Mouse (Mus musculus) stomach, postnatal 0 days (tissue): ENCODE measurements around the gene Lamp1. TPM values are rescaled to one million over a fixed set of nuclear protein-coding genes. Genes with fewer than 3 reads are reported as not detected.

Experiments
- ATAC-seq: fragments of 200-750 bp; cut with Nextera tagmentation; 2 replicates; pipeline ENCODE4 v1.8.0; 2017; ENCODE audit not compliant: low FRiP score, low TSS enrichment
- DNase-seq: peaks from one replicate; pipeline ENCODE4 v3.0.0-alpha.2; 2016; ENCODE audit warnings: low spot score
- H3K27ac ChIP-seq: fragments of 300-500 bp; sonication (generic); replicated peaks from 2 replicates; pipeline ENCODE4 v1.5.1; 2014; ENCODE audit warnings: mild to moderate bottlenecking, control low read depth
- H3K27me3 ChIP-seq: fragments of 300-500 bp; sonication (generic); 2 replicates; pipeline ENCODE4 v1.6.1; 2014; ENCODE audit warnings: low read length; ENCODE audit not compliant: control insufficient read depth, insufficient read depth
- H3K36me3 ChIP-seq: fragments of 300-500 bp; sonication (generic); 2 replicates; pipeline ENCODE4 v1.6.1; 2014; ENCODE audit warnings: low read length, mixed read lengths; ENCODE audit not compliant: control insufficient read depth, insufficient read depth
- H3K4me1 ChIP-seq: fragments of 300-500 bp; sonication (generic); replicated peaks from 2 replicates; pipeline ENCODE4 v1.6.1; 2014; ENCODE audit warnings: antibody characterized with exemption; ENCODE audit not compliant: control insufficient read depth, insufficient read depth
- H3K4me2 ChIP-seq: fragments of 300-500 bp; sonication (generic); replicated peaks from 2 replicates; pipeline ENCODE4 v1.6.1; 2014; ENCODE audit warnings: low read depth, mild to moderate bottlenecking, control low read depth, moderate library complexity
- H3K4me3 ChIP-seq: fragments of 300-500 bp; sonication (generic); 2 replicates; pipeline ENCODE4 v1.5.1; 2014; ENCODE audit warnings: low read depth, low read length, control low read depth
- H3K9ac ChIP-seq: fragments of 300-500 bp; sonication (generic); 2 replicates; pipeline ENCODE4 v1.6.1; 2014; ENCODE audit warnings: mild to moderate bottlenecking, low read length, control low read depth, mixed read lengths
- H3K9me3 ChIP-seq: fragments of 300-500 bp; sonication (generic); 2 replicates; pipeline ENCODE4 v1.6.1; 2016; ENCODE audit warnings: low read length; ENCODE audit not compliant: control insufficient read depth
- CTCF ChIP-seq: IDR thresholded peaks from 2 replicates; pipeline ENCODE4 v1.5.1; 2016; ENCODE audit warnings: antibody characterized with exemption, low read depth, mild to moderate bottlenecking, moderate library complexity
- EP300 ChIP-seq: optimal IDR thresholded peaks from 2 replicates; pipeline ENCODE3; 2016; ENCODE audit warnings: antibody characterized with exemption
- whole genome bisulfite sequencing: fragments of 180-500 bp; shearing (Covaris S2); extraction: QIAGEN DNeasy Blood & Tissue Kit; methylation state at CpG from one replicate; pipeline ENCODE4 v1.1.7; 2014; 5-methylcytosine and 5-hydroxymethylcytosine counted together
- polyA plus RNA-seq: library from polyadenylated mRNA; unstranded; fragments of >200 nt; fragmentation: Nextera tagmentation; extraction: Ambion mirVana; gene quantifications from 2 replicates; pipeline ENCODE4 v1.2.1, GENCODE M21; 2015

Lamp1 gene
- polyA plus RNA-seq, 1 experiment from 2014 or later, result 260 TPM

GRCm38 (mm10) chr8:13203472-13203871 is 44.5 kb downstream of the Lamp1 start:
- Histone ChIP-seq H3K4me1 (no peaks in the 10 kb centered on the region; the same call in 1 of the 2 replicates), H3K27ac (0 out of 2 replicates have a peak overlapping the region, but pooled peaks have one; percentile 13), H3K9me3 (no peaks in the 10 kb centered on the region), H3K36me3 (no peaks in the 10 kb centered on the region), H3K4me3 (no peak overlapping the region), H3K27me3 (no peaks in the 10 kb centered on the region), H3K9ac (no peak overlapping the region), H3K4me2 (no peak overlapping the region)
- TF ChIP-seq CTCF (peak; percentile 55), EP300 (no peak)
- ATAC-seq (no peak), DNase-seq (no peak)
- 67% methylated on average over 1 of the region's 1 CpGs for WGBS

- no peak for TF ChIP-seq EP300
- TF ChIP-seq CTCF, result no peak
- ATAC-seq, result peak; percentile 75
- Histone ChIP-seq H3K27me3 (no peaks in the 10 kb centered on the region), H3K4me3 (no peak overlapping the region), H3K27ac (peak overlapping the region; percentile 84), H3K4me2 (no peak overlapping the region), H3K36me3 (no peaks in the 10 kb centered on the region), H3K4me1 (no peaks in the 10 kb centered on the region; the same call in 1 of the 2 replicates), H3K9me3 (no peaks in the 10 kb centered on the region), H3K9ac (no peak overlapping the region)
- 48% methylated on average over 12 of the region's 12 CpGs for WGBS
- DNase-seq, result peak; percentile 73
These were observed 45.6 kb downstream of the Lamp1 start for GRCm38 (mm10) chr8:13204371-13205140.

DNA sequence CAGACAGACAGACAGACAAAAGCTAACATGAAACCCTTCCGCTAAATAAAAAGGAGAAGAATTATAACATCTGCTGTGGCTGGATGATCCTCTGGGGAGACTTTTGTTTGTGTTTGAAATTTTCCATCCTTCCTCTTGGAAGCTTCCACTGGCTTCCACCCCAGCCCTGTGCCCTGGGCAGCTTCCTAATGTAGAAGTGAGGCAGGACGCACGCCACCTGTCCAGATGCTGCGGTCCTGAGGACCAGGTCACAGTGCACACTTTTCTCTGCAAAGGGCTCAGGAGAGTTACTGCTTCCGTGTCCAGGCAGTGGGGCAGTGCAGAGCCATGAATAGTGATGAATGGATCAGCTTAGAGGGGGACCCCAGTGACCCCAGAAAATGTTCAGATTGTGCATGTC is 46.4 kb downstream of the Lamp1 start:
- DNase-seq, result no peak
- no peak for ATAC-seq
- no peak overlapping the region for H3K9ac ChIP-seq
- WGBS, result 66% methylated on average over 5 of the region's 5 CpGs
- H3K27me3 ChIP-seq, result no peaks in the 10 kb centered on the region
- no peak overlapping the region for H3K4me2 ChIP-seq
- H3K9me3 ChIP-seq, result no peaks in the 10 kb centered on the region
- H3K27ac ChIP-seq, result peak overlapping the region; percentile 84
- TF ChIP-seq EP300, result no peak
- TF ChIP-seq CTCF, result no peak
- H3K4me1 ChIP-seq, result no peaks in the 10 kb centered on the region; the same call in 1 of the 2 replicates
- no peak overlapping the region for H3K4me3 ChIP-seq
- H3K36me3 ChIP-seq, result no peaks in the 10 kb centered on the region

- H3K27ac ChIP-seq, result peak overlapping the region; percentile 84
- ATAC-seq (peak; percentile 73), DNase-seq (peak; percentile 75)
- H3K4me3 ChIP-seq, result no peak overlapping the region
- H3K9me3 ChIP-seq, result no peaks in the 10 kb centered on the region
- no peak overlapping the region for H3K4me2 ChIP-seq
- no peak overlapping the region for H3K9ac ChIP-seq
- no peak for TF ChIP-seq CTCF
- TF ChIP-seq EP300, result no peak
- H3K4me1 ChIP-seq, result no peaks in the 10 kb centered on the region; the same call in 1 of the 2 replicates
- no peaks in the 10 kb centered on the region for H3K36me3 ChIP-seq
- WGBS, result 28% methylated on average over 5 of the region's 5 CpGs
- H3K27me3 ChIP-seq, result no peaks in the 10 kb centered on the region
These were observed 47.3 kb downstream of the Lamp1 start for GRCm38 (mm10) chr8:13206290-13206689.

GRCm38 (mm10) chr8:13208627-13209355 is 49.8 kb downstream of the Lamp1 start:
- H3K9ac ChIP-seq, result no peak overlapping the region
- no peaks in the 10 kb centered on the region for H3K27me3 ChIP-seq
- H3K9me3 ChIP-seq, result no peaks in the 10 kb centered on the region
- no peaks in the 10 kb centered on the region for H3K36me3 ChIP-seq
- H3K4me1 ChIP-seq, result no peaks in the 10 kb centered on the region; the same call in 1 of the 2 replicates
- DNase-seq (peak; percentile 36), ATAC-seq (no peak)
- no peak overlapping the region for H3K27ac ChIP-seq
- TF ChIP-seq EP300 (no peak), CTCF (peak; percentile 62)
- H3K4me3 ChIP-seq, result no peak overlapping the region
- no peak overlapping the region for H3K4me2 ChIP-seq
- WGBS, result 32% methylated on average over 6 of the region's 6 CpGs
